Mouse (Mus musculus): ENCODE measurements around the gene Chchd1.

GRCm38 (mm10) chr14:20721371-20721770 is 18.6 kb downstream of the Chchd1 start:
- TF ChIP-seq MYOD1 (IDR thresholded peaks at IDR 0.05; ENCODE audit: control insufficient read depth, insufficient read length, low read depth), result no peak
- no peak for TF ChIP-seq CTCF (IDR thresholded peaks at IDR 0.05; ENCODE audit: control insufficient read depth, insufficient read depth, insufficient read length)
